Mouse (Mus musculus) lung, postnatal 0 days (tissue): Measurements from ENCODE around the gene Ppargc1a.

Experiments used
- CTCF ChIP-seq: IDR thresholded peaks from 2 replicates; pipeline ENCODE4 v1.5.1; 2016; ENCODE audit warnings: antibody characterized with exemption, mild to moderate bottlenecking
- EP300 ChIP-seq: IDR thresholded peaks from 2 replicates; pipeline ENCODE4 v1.6.1; 2016; ENCODE audit warnings: antibody characterized with exemption, mild to moderate bottlenecking, control low read depth

DNA sequence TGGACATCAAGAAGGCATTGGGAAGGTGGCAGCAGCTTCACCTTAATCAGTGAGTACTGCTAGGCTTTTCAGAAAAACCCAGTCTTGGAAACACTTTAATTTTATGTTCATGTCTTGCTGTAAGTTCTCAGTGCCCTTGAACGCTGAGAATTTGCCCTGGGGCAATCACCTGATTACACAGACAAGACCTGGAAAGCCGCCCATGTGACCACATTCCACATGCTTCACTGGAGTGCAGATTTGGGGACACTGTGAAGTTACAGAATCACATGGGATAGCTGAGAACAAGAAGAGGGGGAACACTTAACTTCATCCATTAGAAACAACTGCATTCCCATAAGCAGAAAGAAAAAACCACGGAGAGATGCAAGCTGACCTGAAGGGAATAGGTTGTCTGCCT, 115.5 kb downstream of the Ppargc1a start:
- TF ChIP-seq CTCF = no peak
- no peak for TF ChIP-seq EP300
